Mouse (Mus musculus): ENCODE measurements around the gene Asnsd1. TPM values are rescaled to one million over a fixed set of nuclear protein-coding genes. Genes with fewer than 3 reads are reported as not detected.

Gene Asnsd1
- total RNA-seq, 2 experiments from 2014 or later: 23.8 to 24.9 TPM

Other genes with a start within 250 kb of the Asnsd1 start
- under 1 TPM in 1 of 2 experiments, not detected in 1; 0.62 TPM for gene 1700019A02Rik, start 165.1 kb downstream of the Asnsd1 start, total RNA-seq (2021)
- 10 to 100 TPM; 31.3 to 37.6 TPM for gene Pms1, start 55.7 kb downstream of the Asnsd1 start, total RNA-seq (2021)
- gene Ormdl1, start 55.7 kb downstream of the Asnsd1 start, total RNA-seq (2021): 10 to 100 TPM; 10.0 to 11.2 TPM
- gene Gm28778, start 55.6 kb downstream of the Asnsd1 start, total RNA-seq (2021): under 1 TPM in 1 of 2 experiments, not detected in 1; 0.66 TPM
- 10 to 100 TPM; 16.2 to 19.0 TPM for gene Osgepl1, start 39.1 kb downstream of the Asnsd1 start, total RNA-seq (2021)
- not detected for gene Asdurf, start 133 bp downstream of the Asnsd1 start, total RNA-seq (2021)
- gene Gm28551, start 85 bp downstream of the Asnsd1 start, total RNA-seq (2021): under 1 TPM; 0.20 to 0.59 TPM